Mouse (Mus musculus): ENCODE measurements around the gene Zfp119b.
"Not testable (repeated sequence)": the region's sequence is repeated elsewhere in the genome, so short reads cannot be mapped to it uniquely, and the experiment has no call there.

Zfp119b gene

GRCm38 (mm10) chr17:55957726-55958583 is 8.7 kb upstream of the Zfp119b start:
- peak in 1 of 2 experiments; percentile 4 for DNase-seq

DNA sequence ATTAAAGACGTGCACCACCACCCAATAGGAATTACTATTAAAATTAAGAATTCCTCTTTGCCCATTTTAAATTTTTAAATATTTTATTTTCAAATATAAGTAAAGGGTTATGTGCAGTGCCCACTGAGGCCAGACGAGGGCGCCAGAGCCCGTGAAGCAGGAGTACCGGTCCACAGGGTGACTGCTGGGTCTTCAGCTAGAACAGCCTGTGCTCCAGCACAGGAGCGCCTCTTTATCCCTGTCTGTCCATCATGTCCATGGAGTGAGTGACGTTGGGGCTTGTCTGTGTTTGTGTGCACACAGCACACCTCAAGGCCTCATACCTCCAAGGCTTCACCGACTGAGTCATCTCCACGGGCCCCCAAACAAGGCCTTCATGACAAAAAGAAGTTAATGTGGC is 7.9 kb upstream of the Zfp119b start:
- DNase-seq = peak; percentile 71 to 91

DNA sequence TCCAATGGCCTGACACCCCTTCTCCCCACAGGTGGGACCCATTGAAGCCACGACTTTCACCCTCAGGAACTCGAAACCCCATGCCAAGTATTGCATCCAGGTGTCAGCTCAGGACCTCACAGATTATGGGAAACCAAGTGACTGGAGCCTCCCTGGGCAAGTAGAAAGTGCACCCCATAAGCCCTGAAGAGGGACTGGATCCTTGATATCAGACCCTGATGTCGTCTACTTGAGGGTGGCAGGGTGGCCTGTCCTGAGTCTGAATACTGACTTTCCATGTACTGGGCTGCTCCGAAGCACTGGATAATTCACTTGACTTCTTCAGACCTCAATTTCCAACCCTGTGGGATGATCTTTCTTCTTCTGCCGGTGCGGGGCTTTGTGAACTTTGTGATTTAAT is 7.3 kb upstream of the Zfp119b start:
- no peak for DNase-seq

GRCm38 (mm10) chr17:55956129-55956528 is 6.8 kb upstream of the Zfp119b start:
- peak; percentile 83 to 93 for DNase-seq

DNA sequence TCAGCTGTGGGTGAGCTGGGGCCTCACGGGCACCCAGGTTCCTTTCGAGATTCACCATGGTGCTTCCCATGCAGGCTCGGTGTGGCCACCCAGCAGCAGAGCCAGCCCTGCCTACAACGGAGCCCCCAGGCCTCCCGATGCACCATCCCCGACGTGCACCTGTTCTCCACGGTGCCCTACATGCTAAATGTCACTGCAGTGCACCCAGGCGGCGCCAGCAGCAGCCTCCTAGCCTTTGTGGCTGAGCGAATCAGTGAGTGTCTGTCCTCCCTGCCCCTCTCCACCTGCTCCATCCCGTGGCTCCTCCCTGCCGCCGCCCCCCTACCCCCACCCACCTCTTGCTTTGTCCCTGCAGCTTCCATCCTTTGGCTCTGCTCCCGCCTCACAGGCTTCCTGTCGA is 4.9 kb upstream of the Zfp119b start:
- peak in 1 of 2 experiments; percentile 1 for DNase-seq

- DNase-seq = peak in 1 of 2 experiments; percentile 0
Observed at GRCm38 (mm10) chr17:55953751-55954150, 4.5 kb upstream of the Zfp119b start.

DNA sequence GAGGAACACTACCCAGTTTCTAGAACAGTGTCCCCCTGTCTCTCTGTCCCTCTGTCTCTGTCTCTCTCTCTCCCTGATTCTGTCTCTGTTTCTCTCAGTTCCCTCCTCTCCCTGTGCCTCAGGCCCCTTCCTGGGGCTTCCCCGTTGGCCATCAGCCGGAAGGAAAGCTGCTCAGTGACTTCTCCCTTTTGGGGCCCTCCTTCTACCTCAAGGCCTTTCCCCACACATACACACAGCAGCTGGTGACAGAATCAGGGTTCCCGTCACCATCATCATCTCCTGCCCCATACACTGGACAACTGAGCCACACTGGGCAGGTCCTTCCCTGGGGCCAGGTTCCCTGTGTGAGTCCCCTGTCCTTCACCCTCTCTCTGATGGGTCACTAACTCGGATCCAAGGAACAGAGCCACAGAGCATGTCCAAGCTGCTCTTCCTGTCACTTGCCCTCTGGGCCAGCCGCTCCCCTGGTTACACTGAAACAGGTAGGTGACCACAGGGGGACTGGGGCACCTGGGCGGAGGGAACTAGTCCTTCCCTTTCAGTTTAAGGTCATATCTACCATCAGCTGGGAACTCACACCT is 3.2 kb upstream of the Zfp119b start, which contains the start of gene Ebi3:
Gene Ebi3 (plus strand): TSS at position 194 of the 581 bp plus-strand sequence.
- no peak for DNase-seq

DNA sequence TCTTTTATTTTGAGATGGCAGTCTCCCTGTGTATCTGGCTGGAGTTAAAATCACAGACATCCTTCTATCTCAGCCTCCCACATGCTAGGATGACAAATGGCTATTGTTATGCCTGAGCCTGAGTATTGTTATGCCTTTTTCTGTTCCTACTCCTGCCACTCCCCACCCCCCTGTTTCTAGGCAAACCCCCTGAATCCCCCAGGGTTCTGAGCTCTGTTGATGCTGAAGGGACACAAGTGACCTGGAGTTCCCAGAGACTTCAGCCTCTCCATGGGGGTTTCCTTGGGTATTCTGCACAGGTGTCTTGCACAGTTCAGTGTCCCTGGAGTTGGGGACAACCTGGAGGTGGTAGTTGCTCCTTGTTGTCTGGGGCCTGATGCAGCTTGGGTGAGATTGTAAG is 2.7 kb upstream of the Zfp119b start:
- no peak for DNase-seq

DNA sequence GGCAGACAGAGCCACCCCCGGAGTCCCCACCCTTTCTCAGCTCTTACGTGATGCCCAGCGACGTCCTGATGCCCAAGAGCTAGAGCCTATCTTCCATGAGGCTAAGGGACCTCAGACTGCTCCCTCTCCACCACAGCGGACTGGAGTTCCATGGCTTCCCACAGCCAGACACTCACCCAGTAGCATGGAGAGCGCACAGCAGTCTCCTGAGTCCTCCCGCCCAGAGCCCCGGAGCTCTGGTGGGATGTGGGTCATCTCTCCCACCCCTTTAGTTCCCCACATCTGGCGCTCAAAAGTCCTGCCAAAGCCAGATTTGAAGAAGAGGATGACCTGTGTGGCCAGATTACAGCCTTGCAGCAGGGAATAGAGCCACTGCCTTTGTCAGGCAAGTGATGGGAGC is 1.3 kb upstream of the Zfp119b start:
- DNase-seq = no peak

- no peak for DNase-seq
Observed at GRCm38 (mm10) chr17:55948647-55949046, 653 bp downstream of the Zfp119b start.

DNA sequence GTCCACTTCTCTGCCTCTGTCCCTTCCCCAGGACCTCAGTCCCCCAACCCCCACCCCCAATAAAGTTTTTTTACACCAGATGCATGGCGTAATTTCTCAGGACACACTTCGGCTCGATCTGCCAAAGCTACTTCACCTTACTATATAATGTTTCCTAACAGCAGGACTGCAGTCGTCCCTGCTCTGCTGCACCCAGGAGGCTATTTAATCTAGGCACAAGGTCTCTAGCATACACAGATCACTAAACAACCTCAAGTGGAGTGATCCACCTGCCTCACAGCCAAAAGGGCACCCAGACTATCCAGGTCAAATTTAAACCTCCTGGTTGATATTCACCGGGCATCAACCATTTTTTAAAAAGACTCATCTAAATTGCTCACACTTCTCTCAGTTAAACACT is 3.6 kb downstream of the Zfp119b start:
- DNase-seq = no peak

- DNase-seq = peak; percentile 95 to 97
Observed at GRCm38 (mm10) chr17:55944866-55945682, 4.2 kb downstream of the Zfp119b start.

- DNase-seq = not testable (repeated sequence)
Observed at GRCm38 (mm10) chr17:55944387-55944865, 4.9 kb downstream of the Zfp119b start.

DNA sequence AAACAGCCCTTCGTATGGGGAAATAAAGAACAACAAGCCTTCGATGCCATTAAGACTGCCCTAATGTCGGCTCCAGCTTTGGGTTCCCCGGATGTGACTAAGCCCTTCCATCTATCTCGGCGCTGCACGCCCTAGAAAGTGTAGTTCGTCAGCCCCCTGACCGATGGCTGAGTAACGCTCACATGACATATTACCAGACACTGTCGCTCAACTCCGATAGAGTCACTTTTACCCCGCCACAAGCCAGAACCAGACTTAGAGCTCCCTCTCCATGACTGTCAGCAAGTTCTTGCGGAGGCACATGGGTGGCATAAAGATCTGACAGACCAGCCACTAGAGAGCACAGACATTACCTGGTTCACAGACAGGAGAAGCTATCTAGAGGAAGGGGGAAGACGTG is 16.1 kb downstream of the Zfp119b start:
- no peak for DNase-seq

- no peak for DNase-seq
Observed at GRCm38 (mm10) chr17:55932635-55933034, 16.7 kb downstream of the Zfp119b start.

DNA sequence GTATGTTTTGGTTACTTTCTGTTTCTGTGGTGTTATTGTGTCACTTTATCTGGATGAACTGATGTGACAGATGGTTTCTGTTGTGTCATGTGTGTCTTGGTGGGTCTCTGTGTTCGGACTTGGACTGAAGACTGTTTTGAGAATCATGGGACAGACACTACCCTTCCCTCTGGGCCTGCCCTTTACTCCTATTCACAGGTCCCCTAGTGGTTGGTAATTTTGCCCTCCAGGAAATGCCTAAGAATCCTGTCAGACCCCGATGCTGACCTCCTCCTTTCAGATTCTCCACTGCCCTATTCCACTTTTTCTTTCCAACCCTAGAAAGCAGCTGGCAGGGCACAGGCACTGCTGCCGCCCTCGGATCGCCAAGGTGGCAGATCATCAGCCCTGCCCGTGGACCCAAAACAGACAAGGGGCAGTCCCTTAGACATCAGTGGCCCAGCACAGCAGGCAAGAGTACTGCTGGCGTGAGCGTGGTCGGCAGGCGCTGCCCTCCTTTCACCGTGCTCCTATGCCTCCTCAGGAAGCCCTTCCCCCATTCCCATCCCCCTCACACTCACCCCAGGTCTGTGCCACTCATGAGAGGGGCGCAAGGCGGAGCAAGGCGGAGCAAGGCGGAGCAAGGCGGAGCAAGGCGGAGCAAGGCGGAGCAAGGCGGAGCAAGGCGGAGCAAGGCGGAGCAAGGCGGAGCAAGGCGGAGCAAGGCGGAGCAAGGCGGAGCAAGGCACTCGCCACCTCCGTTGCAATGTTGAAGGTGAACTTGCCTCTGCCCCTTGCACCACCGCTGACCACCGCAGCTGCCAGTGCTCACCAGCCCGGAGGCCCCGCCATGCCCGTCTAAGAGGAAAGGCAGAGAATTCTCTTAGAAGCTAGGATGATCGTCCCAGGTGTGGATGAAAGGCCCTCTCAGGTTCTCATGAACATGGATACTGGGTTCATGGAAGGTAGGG is 17.5 kb downstream of the Zfp119b start:
- DNase-seq = peak; percentile 68 to 79

- DNase-seq = no peak
Observed at GRCm38 (mm10) chr17:55906669-55907068, 42.6 kb downstream of the Zfp119b start.

- DNase-seq = no peak
Observed at GRCm38 (mm10) chr17:55904131-55904530, 45.2 kb downstream of the Zfp119b start.

DNA sequence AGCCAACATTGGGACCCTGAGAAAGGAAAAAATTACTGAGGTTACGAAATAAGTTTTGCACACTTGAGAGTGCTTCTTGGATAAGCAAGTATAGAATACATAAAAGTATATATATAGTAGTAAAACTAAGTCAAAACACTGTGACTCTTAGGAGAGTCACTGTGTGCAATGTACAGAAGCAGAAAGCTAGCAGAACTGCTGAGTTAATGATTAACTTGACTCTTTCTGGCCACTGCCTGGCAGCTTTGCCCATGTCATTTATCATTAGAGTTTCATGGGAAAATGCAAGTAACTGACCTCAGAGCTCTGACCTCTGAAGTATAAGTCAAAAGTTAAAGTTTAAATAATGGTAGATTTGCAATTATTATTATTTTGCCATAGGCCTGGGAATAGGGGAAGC is 45.6 kb downstream of the Zfp119b start:
- DNase-seq = peak; percentile 18 to 74

GRCm38 (mm10) chr17:55903087-55903486 is 46.2 kb downstream of the Zfp119b start:
- no peak for DNase-seq

GRCm38 (mm10) chr17:55892406-55892955 is 56.8 kb downstream of the Zfp119b start:
- DNase-seq = peak in 1 of 2 experiments; percentile 26

Data from kidney, postnatal 36 days (tissue).